Mouse (Mus musculus): Measurements from ENCODE around the gene Heatr6.

GRCm38 (mm10) chr11:83774324-83774723 lies 20.8 kb downstream of the Heatr6 start:
- TF ChIP-seq CTCF (IDR thresholded peaks at IDR 0.05; ENCODE audit: low read depth) (no peak), EP300 (IDR thresholded peaks at IDR 0.05; ENCODE audit: low read depth) (no peak)
